Mouse (Mus musculus) liver, embryonic 14.5 days (tissue): ENCODE data around the gene Sspo.

Experiments used
- CTCF ChIP-seq: IDR thresholded peaks from 2 replicates; pipeline ENCODE4 v1.5.1; 2016; ENCODE audit warnings: antibody characterized with exemption, low read depth, control low read depth
- EP300 ChIP-seq: IDR thresholded peaks from 2 replicates; pipeline ENCODE4 v1.6.1; 2016; ENCODE audit warnings: antibody characterized with exemption, low read depth

GRCm38 (mm10) chr6:48452151-48452550 is 4.1 kb downstream of the Sspo start:
- TF ChIP-seq CTCF (no peak), EP300 (no peak)
